Mouse (Mus musculus): ENCODE results near the gene Nusap1.

GRCm38 (mm10) chr2:119683706-119684105, 65.6 kb downstream of the Nusap1 start:
- TF ChIP-seq USF1 (IDR thresholded peaks at IDR 0.05; ENCODE audit: low read depth) (no peak), CTCF (IDR thresholded peaks at IDR 0.05; ENCODE audit: control insufficient read depth, insufficient read depth, insufficient read length) (no peak), MAX (IDR thresholded peaks at IDR 0.05) (no peak), FOSL1 (IDR thresholded peaks at IDR 0.05; ENCODE audit: insufficient read depth, low read length, poor library complexity, severe bottlenecking) (no peak), MYOG (IDR thresholded peaks at IDR 0.05; ENCODE audit: control insufficient read depth, extremely low read depth, insufficient read length) (no peak), CEBPB (IDR thresholded peaks at IDR 0.05; ENCODE audit: low read depth) (no peak)
